Mouse (Mus musculus) naive thymus-derived CD4-positive, alpha-beta T cell, adult 2 months (primary cell): Measurements from ENCODE around the gene Lsm2.
A peak's percentile ranks its signal among the peaks of the same experiment; 100 is the strongest.

Source experiments
- DNase-seq: peaks from one replicate; pipeline ENCODE4 v3.0.0-alpha.2; 2011; ENCODE audit warnings: low read depth

The Lsm2 gene

GRCm38 (mm10) chr17:35012430-35012829, 30.8 kb downstream of the Lsm2 start:
- DNase-seq: no peak

GRCm38 (mm10) chr17:35013221-35013620, 31.6 kb downstream of the Lsm2 start:
- DNase-seq: no peak

- DNase-seq: no peak
Observed at GRCm38 (mm10) chr17:35015296-35015695, 33.6 kb downstream of the Lsm2 start.

GRCm38 (mm10) chr17:35016376-35016775, 34.7 kb downstream of the Lsm2 start, which contains the start of gene Vwa7:
Gene Vwa7 (plus strand): TSS chr17:35016579.
- DNase-seq: no peak

- no peak for DNase-seq
Observed at GRCm38 (mm10) chr17:35016791-35017705, 35.4 kb downstream of the Lsm2 start.

GRCm38 (mm10) chr17:35017706-35018030, 36.0 kb downstream of the Lsm2 start:
- no peak for DNase-seq

- DNase-seq: no peak
Observed at GRCm38 (mm10) chr17:35018171-35018570, 36.5 kb downstream of the Lsm2 start.

GRCm38 (mm10) chr17:35019894-35020293, 38.2 kb downstream of the Lsm2 start:
- DNase-seq: no peak

- no peak for DNase-seq
Observed at GRCm38 (mm10) chr17:35020551-35020950, 38.9 kb downstream of the Lsm2 start.

- DNase-seq: peak; percentile 90
Observed at GRCm38 (mm10) chr17:35021163-35021808, 39.6 kb downstream of the Lsm2 start.

GRCm38 (mm10) chr17:35021842-35022477, 40.3 kb downstream of the Lsm2 start:
- no peak for DNase-seq

- no peak for DNase-seq
Observed at GRCm38 (mm10) chr17:35022541-35023060, 40.9 kb downstream of the Lsm2 start.

GRCm38 (mm10) chr17:35023221-35023620, 41.6 kb downstream of the Lsm2 start:
- no peak for DNase-seq

GRCm38 (mm10) chr17:35023756-35024155, 42.1 kb downstream of the Lsm2 start:
- no peak for DNase-seq

GRCm38 (mm10) chr17:35024261-35024660, 42.6 kb downstream of the Lsm2 start:
- no peak for DNase-seq

GRCm38 (mm10) chr17:35024691-35025488, 43.2 kb downstream of the Lsm2 start:
- no peak for DNase-seq

- DNase-seq: no peak
Observed at GRCm38 (mm10) chr17:35026206-35026605, 44.5 kb downstream of the Lsm2 start.

GRCm38 (mm10) chr17:35027277-35028068, 45.8 kb downstream of the Lsm2 start, which contains the start of gene Sapcd1:
Gene Sapcd1 (minus strand): TSS chr17:35028016.
- no peak for DNase-seq

GRCm38 (mm10) chr17:35028315-35028714, 46.7 kb downstream of the Lsm2 start:
- no peak for DNase-seq

- DNase-seq: peak; percentile 57
Observed at GRCm38 (mm10) chr17:35029691-35030532, 48.2 kb downstream of the Lsm2 start.
